Mouse (Mus musculus): ENCODE data around the gene Ankrd52.

The Ankrd52 gene

DNA sequence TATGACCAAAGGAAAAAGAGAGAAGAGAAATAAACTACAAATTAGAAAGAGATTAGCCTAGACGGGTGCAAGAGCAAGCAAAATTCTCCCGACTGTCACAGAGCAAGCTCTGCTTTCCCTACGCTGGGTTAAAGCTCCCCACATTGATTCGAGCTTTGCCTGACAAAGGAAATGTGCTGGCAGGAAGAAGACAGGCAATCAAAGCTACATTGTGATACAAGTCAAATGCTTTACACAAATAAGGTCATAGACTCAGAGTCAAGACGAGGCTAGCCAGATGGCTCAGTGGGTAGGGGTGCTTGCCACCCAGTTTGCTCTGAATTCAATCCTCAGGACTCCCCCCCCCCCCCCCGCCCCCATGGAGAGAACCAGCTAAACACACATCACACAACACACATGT lies 6.9 kb upstream of the Ankrd52 start:
- DNase-seq: no peak

GRCm38 (mm10) chr10:128370601-128371000 lies 6.3 kb upstream of the Ankrd52 start:
- no peak for DNase-seq

DNA sequence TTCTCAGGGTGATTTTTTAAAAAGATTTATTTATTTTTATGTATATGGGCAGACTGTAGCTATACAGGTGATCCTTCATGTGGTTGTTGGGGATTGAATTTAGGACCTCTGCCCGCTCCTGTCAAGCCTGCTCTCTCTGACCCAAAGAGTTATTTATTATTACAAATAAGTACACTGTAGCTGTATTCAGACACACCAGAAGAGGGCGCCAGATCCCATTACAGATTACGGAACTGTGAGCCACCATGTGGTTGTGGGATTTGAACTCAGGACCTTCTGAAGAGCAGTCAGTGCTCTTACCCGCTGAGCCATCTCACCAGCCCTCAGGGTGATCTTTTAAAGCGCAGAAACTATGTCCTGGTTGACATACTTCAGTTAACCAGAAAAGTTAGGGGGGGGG lies 4.8 kb upstream of the Ankrd52 start:
- no peak for DNase-seq

- DNase-seq: no peak
These were observed 3.7 kb upstream of the Ankrd52 start for GRCm38 (mm10) chr10:128372989-128373748.

- DNase-seq: no peak
These were observed 2.5 kb upstream of the Ankrd52 start for GRCm38 (mm10) chr10:128374393-128374792.

GRCm38 (mm10) chr10:128376099-128376454 lies 838 bp upstream of the Ankrd52 start:
- no peak for DNase-seq

DNA sequence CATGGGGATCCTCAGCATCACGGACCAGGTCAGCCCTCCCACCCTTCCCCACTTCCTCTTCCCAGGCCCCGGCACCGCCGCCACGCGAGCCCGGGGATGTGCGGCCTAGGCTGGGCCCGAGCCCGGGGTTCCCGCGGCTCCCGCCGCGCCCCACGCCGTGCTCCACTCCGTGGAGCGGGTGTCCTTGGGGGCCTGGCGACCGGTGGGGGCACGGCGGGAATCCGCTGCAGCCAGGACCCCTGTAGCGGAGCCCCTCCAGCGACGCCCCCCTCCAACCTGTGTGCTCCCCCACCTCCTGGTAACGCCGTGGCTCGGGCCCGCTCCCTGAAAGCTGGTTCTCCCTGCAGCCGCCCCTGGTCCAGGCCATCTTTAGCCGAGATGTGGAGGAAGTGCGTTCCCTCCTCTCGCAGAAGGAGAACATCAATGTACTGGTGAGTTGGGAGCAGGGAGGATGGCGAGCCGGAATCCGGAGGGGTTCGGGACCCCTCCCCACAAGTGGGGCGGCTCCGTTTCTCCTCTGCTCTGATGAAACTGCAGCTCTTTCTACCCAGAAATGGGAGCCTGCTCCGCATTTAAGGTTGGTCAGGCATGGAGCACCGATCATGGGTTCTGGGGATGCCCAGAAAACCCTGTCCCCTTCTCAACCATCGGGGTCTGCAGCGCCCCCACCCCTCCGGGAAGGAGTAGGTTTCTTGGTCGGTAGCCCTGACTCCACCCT lies 466 bp downstream of the Ankrd52 start:
- peak in 1 of 2 experiments; percentile 47 for DNase-seq

GRCm38 (mm10) chr10:128377940-128378448 lies 1.1 kb downstream of the Ankrd52 start:
- DNase-seq: no peak

DNA sequence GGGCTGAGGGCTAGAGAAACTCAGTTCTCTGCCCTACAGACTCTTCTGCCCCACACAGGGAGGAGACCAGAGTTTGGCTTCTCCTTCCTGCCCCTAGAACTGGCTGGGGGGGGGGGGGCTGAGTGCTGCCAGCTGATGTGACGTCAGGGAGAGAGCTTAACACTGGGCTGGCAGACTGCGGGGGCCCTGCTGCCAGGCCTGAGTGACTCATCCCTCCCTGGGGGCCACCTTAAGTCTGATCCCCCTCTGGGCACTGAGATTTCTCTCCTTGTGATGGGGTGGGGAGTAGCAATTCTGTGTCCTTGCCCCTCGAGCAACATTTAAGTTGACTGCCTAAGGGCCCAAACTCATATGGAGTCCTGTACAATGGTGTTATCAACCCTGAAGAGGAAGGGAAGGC lies 1.5 kb downstream of the Ankrd52 start:
- DNase-seq: peak in 1 of 2 experiments; percentile 51

GRCm38 (mm10) chr10:128379260-128379659 lies 2.3 kb downstream of the Ankrd52 start:
- peak in 1 of 2 experiments; percentile 37 for DNase-seq

DNA sequence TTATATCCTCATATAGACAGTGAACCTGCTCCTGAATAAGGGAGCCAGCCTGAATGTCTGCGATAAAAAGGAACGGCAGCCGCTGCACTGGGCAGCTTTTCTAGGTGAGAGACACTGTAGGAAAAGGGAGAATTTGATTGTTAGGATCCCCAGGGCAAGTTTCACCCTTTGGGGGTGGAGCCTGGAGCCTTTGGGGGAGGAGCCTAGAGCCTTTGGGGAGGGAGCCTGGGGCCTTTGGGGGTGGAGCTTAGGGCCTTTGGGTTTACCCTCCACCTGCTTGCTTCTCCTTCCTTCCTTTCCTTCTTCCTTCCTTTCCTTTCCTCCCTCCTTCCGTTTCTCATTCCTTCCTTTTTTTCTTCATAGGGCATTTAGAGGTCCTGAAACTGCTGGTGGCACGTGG lies 3.6 kb downstream of the Ankrd52 start:
- no peak for DNase-seq

GRCm38 (mm10) chr10:128382482-128382881 lies 5.6 kb downstream of the Ankrd52 start:
- DNase-seq: no peak

DNA sequence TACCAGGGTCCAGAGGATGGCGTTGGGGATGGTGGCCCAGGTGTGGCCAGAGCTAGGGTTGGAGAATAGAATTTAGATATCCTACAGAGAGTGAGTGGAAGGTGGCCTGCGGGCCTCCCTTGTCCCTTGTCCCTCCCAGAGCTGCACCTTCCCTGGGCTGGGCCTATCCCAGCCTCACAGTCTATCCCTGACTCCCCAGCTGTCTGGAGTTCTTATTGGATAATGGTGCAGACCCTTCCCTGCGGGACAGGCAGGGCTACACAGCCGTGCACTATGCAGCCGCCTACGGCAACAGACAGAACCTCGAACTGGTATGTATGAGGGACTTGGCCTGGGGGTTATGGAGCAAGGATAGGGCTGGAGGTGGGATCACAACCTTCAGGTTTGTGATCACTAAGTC lies 9.0 kb downstream of the Ankrd52 start:
- DNase-seq: no peak

DNA sequence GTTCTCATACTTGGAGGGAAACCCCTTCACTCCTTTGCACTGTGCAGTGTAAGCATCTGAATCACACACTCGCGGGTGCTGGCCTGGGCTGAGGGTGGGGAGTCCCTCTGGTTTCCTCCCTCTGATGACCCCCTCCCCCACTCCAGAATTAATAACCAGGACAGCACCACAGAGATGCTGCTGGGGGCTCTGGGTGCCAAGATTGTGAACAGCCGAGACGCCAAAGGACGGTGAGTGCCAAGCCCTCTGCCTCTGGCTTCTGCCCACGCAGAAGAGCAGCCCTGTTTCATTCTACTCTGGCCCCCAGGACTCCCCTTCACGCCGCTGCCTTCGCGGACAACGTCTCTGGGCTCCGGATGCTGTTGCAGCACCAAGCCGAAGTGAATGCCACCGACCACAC lies 12.0 kb downstream of the Ankrd52 start:
- no peak for DNase-seq

GRCm38 (mm10) chr10:128389570-128389969 lies 12.7 kb downstream of the Ankrd52 start:
- DNase-seq: peak; percentile 25 to 28

DNA sequence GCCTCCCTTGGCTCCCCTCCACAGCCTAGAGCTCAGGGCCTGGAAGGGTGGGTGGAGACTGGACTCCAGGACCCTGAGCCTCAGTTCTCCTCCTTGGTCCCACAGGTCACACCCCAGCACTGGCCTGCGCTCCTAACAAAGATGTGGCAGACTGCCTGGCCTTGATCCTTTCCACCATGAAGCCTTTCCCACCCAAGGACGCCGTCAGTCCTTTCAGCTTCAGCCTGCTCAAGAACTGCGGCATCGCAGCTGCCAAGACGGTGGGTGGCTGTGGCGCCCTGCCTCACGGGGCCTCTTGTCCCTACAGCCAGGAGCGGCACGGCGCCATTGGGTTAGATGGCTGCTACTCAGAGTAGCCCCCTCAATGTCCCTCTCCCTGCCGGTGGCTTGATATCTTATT lies 13.5 kb downstream of the Ankrd52 start:
- DNase-seq: peak; percentile 19 to 32

DNA sequence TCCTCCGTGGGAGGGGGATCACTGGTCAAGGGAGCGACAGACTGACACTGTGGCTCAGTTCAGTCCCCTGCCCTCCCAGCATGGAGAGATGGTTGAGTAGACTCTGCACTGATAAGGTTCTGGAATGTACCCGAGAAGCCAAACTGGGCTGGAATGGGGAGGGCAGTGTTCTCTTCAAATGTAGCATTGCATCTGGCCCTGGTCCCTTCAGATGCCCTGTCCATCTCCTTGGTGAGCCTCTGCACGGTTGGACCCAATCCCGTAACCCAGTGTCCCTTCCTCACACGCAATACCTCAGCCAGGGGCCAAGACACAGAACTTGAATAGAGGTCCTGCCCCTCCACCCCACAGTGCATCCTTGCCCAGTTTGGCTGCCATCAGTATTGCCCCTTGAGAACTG lies 14.9 kb downstream of the Ankrd52 start:
- DNase-seq: peak; percentile 10 to 11

DNA sequence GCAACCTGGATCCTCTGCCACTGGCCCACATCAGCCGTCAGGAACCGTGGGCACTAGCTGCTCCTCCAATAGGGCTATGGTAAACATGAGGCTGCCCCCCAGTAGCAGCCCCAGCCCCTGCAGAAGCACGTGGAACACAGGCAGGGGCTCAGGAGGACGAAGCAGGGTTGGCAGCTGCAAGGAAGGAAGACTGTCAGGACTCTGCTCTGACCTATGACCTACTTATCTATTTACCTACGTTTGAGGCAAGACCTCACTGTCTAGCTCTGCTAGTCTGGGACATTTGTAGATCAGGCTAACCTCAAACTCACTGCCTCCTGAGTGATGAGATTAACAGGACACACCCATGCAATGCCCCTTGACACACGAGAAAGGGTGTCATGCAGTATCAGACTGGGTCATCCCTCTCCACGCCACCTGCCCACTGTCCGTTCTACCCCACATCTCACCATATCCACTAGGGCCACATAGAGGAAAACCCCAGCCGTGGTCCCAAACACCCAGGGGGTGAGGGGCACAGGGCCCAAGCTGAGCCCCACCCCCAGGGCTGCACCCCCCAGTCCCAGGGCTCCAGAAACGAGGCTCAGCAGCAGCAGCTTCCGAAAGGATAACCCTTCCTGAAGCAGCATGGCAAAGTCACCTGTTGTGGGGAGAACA lies 19.2 kb downstream of the Ankrd52 start:
- DNase-seq: peak in 1 of 2 experiments; percentile 11

DNA sequence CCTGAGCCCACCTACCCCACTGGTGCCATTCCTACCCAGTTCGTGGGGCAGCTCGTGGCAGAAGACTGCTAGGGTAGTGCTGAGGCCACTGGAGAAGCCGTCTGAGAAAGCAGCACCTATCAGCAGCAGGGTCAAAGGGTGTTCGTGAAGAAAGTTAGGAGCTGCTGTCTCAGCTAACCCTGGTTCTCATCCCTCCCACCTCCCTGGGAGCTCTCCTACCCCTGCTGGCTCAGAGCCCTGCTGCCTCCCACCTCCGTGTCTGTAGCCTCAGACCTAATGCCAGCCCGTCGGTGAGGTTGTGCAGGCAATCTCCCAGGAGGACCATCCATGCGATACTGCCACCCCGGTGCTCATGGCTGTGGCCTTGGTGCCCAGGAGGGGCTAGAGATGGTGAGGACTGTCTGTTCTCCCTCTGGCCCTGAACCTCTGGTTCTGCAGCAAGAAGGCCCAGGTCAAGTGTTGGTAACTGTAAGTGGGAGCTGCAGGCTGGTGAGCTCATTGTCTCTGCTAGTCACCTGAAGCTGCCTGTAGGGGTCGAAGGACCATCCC lies 19.9 kb downstream of the Ankrd52 start:
- DNase-seq: peak in 1 of 2 experiments; percentile 24

DNA sequence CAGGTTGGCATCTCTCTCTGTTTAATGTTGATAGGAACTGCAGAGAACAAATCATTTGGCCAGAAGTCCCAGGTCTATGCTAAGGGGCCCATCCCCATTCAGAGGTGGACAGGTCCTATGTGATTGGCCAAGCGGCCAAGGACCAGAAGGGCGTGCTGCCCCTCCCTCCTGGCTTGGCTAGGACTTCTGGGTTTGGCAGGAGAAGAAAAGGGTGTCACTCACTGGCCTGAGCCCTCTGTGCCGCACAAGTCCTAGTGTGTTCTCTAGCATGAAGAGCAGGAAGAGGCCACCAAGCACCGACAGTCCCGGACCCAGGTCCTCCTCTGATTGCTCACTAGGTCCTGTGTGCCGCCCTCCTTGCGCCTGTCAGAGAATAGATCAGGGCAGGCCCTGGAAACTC lies 20.6 kb downstream of the Ankrd52 start:
- peak; percentile 71 to 76 for DNase-seq

- DNase-seq: no peak
These were observed 23.4 kb downstream of the Ankrd52 start for GRCm38 (mm10) chr10:128400338-128400737.

GRCm38 (mm10) chr10:128401056-128401455 lies 24.1 kb downstream of the Ankrd52 start, which contains the start of gene Slc39a5:
Gene Slc39a5, minus strand, starts transcription at chr10:128401229.
- no peak for DNase-seq

DNA sequence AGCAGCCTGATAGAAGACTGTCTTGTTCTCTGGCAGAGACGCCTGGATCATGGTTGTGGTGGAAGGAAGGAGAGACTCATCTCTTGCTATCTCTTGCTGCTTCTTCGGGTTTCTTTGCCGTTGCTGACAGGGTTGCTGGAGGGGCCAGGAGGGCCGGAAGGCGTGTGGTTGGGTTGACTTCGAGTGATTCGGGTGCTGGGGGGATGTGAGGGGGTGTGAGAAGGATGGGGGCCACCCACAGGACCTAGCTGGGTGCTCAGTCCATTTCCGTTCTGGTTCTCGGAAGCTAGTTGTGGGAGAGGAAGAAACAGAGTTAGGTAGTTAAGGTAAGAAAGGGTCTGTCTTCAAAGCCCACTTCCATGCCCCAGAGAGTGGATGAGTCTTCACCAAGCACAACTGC lies 24.7 kb downstream of the Ankrd52 start:
- no peak for DNase-seq

All from cerebellum, postnatal 25 days (tissue).